Mouse (Mus musculus) B cell, adult (primary cell): ENCODE data around the gene Txndc2. TPM values are rescaled to one million over a fixed set of nuclear protein-coding genes. Genes with fewer than 3 reads are reported as not detected.

ENCODE experiments used
- total RNA-seq: library from RNA; stranded (reverse); gene quantifications from 4 replicates; pipeline ENCODE4 v1.2.4, GENCODE M21; 2023; ENCODE audit not compliant: inconsistent age

The Txndc2 gene
- total RNA-seq = 0.27 to 0.71 TPM (median 0.29 TPM) in 3 of 4 replicates, not detected in the other

GRCm38 (mm10) chr17:65641734-65642218, at the start of gene Txndc2:
Gene Txndc2, minus strand, starts transcription at chr17:65642168.

GRCm38 (mm10) chr17:65613463-65614412, 28.2 kb downstream of the Txndc2 start, which contains the start of gene Vapa:
Gene Vapa, minus strand, starts transcription at chr17:65613555.

Other genes starting within 250 kb of the Txndc2 start
- gene Tmem232, start 101.4 kb downstream of the Txndc2 start, total RNA-seq = not detected in 4 replicates
- 70.0 to 81.8 TPM (median 80.9 TPM) in 4 replicates for gene Vapa, start 28.6 kb downstream of the Txndc2 start, total RNA-seq
- gene Rab31, start 130.6 kb upstream of the Txndc2 start, total RNA-seq = 16.7 to 18.9 TPM (median 17.9 TPM) in 4 replicates
- 75.5 to 92.1 TPM (median 88.9 TPM) in 4 replicates for gene Ppp4r1, start 140.4 kb upstream of the Txndc2 start, total RNA-seq
- gene Ralbp1, start 243.6 kb upstream of the Txndc2 start, total RNA-seq = 39.6 to 50.1 TPM (median 47.0 TPM) in 4 replicates